Mouse (Mus musculus) adrenal gland, adult 8-10 months (tissue): Measurements from ENCODE around the gene Rad21l. TPM values are rescaled to one million over a fixed set of nuclear protein-coding genes. Genes with fewer than 3 reads are reported as not detected.
"Not testable (repeated sequence)": the region's sequence is repeated elsewhere in the genome, so short reads cannot be mapped to it uniquely, and the experiment has no call there.

ENCODE experiments used
- DNase-seq: peaks from one replicate; pipeline ENCODE4 v3.0.0; 2022
- total RNA-seq, 4 experiments: library from RNA; stranded (reverse); gene quantifications; 2 replicates each; pipeline ENCODE4 v1.2.4; 2022

Rad21l gene
- total RNA-seq, 4 experiments from 2014 or later, result 0.17 TPM; not detected in 3

- no peak for DNase-seq
These were observed 40.3 kb downstream of the Rad21l start for GRCm38 (mm10) chr2:151628011-151628410.

GRCm38 (mm10) chr2:151626296-151626695, 42.0 kb downstream of the Rad21l start:
- DNase-seq, result no peak

GRCm38 (mm10) chr2:151623776-151624175, 44.6 kb downstream of the Rad21l start:
- no peak for DNase-seq

- no peak for DNase-seq
These were observed 51.6 kb downstream of the Rad21l start for GRCm38 (mm10) chr2:151616551-151617329.

GRCm38 (mm10) chr2:151615779-151616178, 52.6 kb downstream of the Rad21l start:
- DNase-seq, result not testable (repeated sequence)

- peak; percentile 15 for DNase-seq
These were observed 58.4 kb downstream of the Rad21l start for GRCm38 (mm10) chr2:151609974-151610373.

GRCm38 (mm10) chr2:151608435-151608834, 59.9 kb downstream of the Rad21l start:
- DNase-seq, result no peak

GRCm38 (mm10) chr2:151605437-151605987, 62.8 kb downstream of the Rad21l start:
- DNase-seq, result no peak

GRCm38 (mm10) chr2:151603630-151604029, 64.7 kb downstream of the Rad21l start:
- DNase-seq, result no peak

- DNase-seq, result no peak
These were observed 66.2 kb downstream of the Rad21l start for GRCm38 (mm10) chr2:151602106-151602505.

GRCm38 (mm10) chr2:151598068-151598467, 70.3 kb downstream of the Rad21l start:
- DNase-seq, result no peak

Other genes starting within 250 kb of the Rad21l start
- not detected for gene 4921509C19Rik, start 192.4 kb downstream of the Rad21l start, total RNA-seq
- 100 to 1,000 TPM; 149 to 160 (median 153) TPM for gene Nsfl1c, start 174.4 kb downstream of the Rad21l start, total RNA-seq
- 100 to 1,000 TPM; 231 to 315 (median 255) TPM for gene Fkbp1a, start 126.0 kb downstream of the Rad21l start, total RNA-seq
- 1 to 10 TPM; 1.1 to 1.8 (median 1.3) TPM for gene Sdcbp2, start 95.9 kb downstream of the Rad21l start, total RNA-seq
- gene Snph, start 35.9 kb downstream of the Rad21l start, total RNA-seq, result 10 to 100 TPM; 12.5 to 39.1 (median 22.8) TPM
- gene Tmem74b, start 33.5 kb upstream of the Rad21l start, total RNA-seq, result 1 to 10 TPM in 3 of 4 experiments, under 1 TPM in 1; 0.65 to 1.4 (median 1.1) TPM
- 10 to 100 TPM; 37.2 to 41.8 (median 39.0) TPM for gene Psmf1, start 75.7 kb upstream of the Rad21l start, total RNA-seq
- gene Rspo4, start 174.4 kb upstream of the Rad21l start, total RNA-seq, result under 1 TPM in 2 of 4 experiments, not detected in 2; 0.10 to 0.96 TPM
- gene Angpt4, start 242.7 kb upstream of the Rad21l start, total RNA-seq, result 1 to 10 TPM in 2 of 4 experiments, under 1 TPM in 2; 0.29 to 1.1 (median 0.89) TPM